Mouse (Mus musculus) limb, embryonic 15.5 days (tissue): ENCODE results near the gene Fam129a. TPM values are rescaled to one million over a fixed set of nuclear protein-coding genes. Genes with fewer than 3 reads are reported as not detected.
A peak's percentile ranks its signal among the peaks of the same experiment; 100 is the strongest.

ENCODE experiments used
- ATAC-seq: fragments of 200-750 bp; cut with Nextera tagmentation; 2 replicates; pipeline ENCODE4 v1.8.0; 2017; ENCODE audit warnings: low read depth, moderate TSS enrichment; ENCODE audit not compliant: insufficient number of reproducible peaks, low FRiP score, low TSS enrichment
- H3K27ac ChIP-seq: fragments of 300-500 bp; sonication (generic); 2 replicates; pipeline ENCODE4 v1.5.1; 2015; ENCODE audit warnings: moderate library complexity, mild to moderate bottlenecking, inconsistent platforms
- H3K27me3 ChIP-seq: fragments of 300-500 bp; sonication (generic); 2 replicates; pipeline ENCODE4 v1.6.1; 2015; ENCODE audit warnings: inconsistent platforms
- H3K36me3 ChIP-seq: fragments of 300-500 bp; sonication (generic); 2 replicates; pipeline ENCODE4 v1.6.1; 2015; ENCODE audit warnings: inconsistent platforms
- H3K4me1 ChIP-seq: fragments of 300-500 bp; sonication (generic); 2 replicates; pipeline ENCODE4 v1.6.1; 2015; ENCODE audit warnings: inconsistent platforms
- H3K4me2 ChIP-seq: fragments of 300-500 bp; sonication (generic); 2 replicates; pipeline ENCODE4 v1.6.1; 2015; ENCODE audit warnings: mild to moderate bottlenecking, inconsistent platforms
- H3K4me3 ChIP-seq: fragments of 300-500 bp; sonication (generic); 2 replicates; pipeline ENCODE4 v1.5.1; 2015; ENCODE audit warnings: mild to moderate bottlenecking, inconsistent platforms
- H3K9ac ChIP-seq: fragments of 300-500 bp; sonication (generic); 2 replicates; pipeline ENCODE4 v1.6.1; 2015; ENCODE audit warnings: inconsistent platforms
- H3K9me3 ChIP-seq: fragments of 300-500 bp; sonication (generic); 2 replicates; pipeline ENCODE4 v1.6.1; 2016; ENCODE audit warnings: inconsistent platforms
- WGBS: fragments of 180-500 bp; shearing (Covaris S2); methylation state at CpG from one replicate; pipeline ENCODE4 v1.1.7; 2015; 5-methylcytosine and 5-hydroxymethylcytosine counted together
- polyA plus RNA-seq: library from polyadenylated mRNA; unstranded; fragments of >200 nt; fragmentation: Nextera tagmentation; extraction: Ambion mirVana; gene quantifications from 2 replicates; pipeline ENCODE4 v1.2.1, GENCODE M21; 2015

Gene Fam129a
- polyA plus RNA-seq, 1 experiment from 2014 or later, result 24.2 TPM

GRCm38 (mm10) chr1:151564377-151564776, 6.6 kb upstream of the Fam129a start:
- Histone ChIP-seq H3K4me1 (no peaks in the 10 kb centered on the region), H3K27me3 (no peaks in the 10 kb centered on the region), H3K4me2 (no peak overlapping the region), H3K27ac (no peak overlapping the region), H3K9ac (no peak overlapping the region), H3K36me3 (no peaks in the 10 kb centered on the region), H3K9me3 (no peaks in the 10 kb centered on the region), H3K4me3 (no peak overlapping the region)
- ATAC-seq, result no peak
- 10% methylated on average over 12 of the region's 12 CpGs for WGBS

GRCm38 (mm10) chr1:151568682-151569081, 2.3 kb upstream of the Fam129a start:
- H3K4me1 ChIP-seq, result peaks cover 15% of the 10 kb centered on the region
- no peak overlapping the region for H3K27ac ChIP-seq
- no peak overlapping the region for H3K4me3 ChIP-seq
- no peaks in the 10 kb centered on the region for H3K36me3 ChIP-seq
- H3K4me2 ChIP-seq, result no peak overlapping the region
- WGBS, result 64% methylated on average over 7 of the region's 7 CpGs
- no peak for ATAC-seq
- no peak overlapping the region for H3K9ac ChIP-seq
- H3K27me3 ChIP-seq, result peaks cover 7% of the 10 kb centered on the region; the same call in 1 of the 2 replicates
- no peaks in the 10 kb centered on the region for H3K9me3 ChIP-seq

- Histone ChIP-seq H3K4me1 (peaks cover 18% of the 10 kb centered on the region), H3K9ac (peak overlapping the region; percentile 54), H3K4me2 (peak overlapping the region; percentile 91), H3K4me3 (peak overlapping the region; percentile 57), H3K36me3 (no peaks in the 10 kb centered on the region), H3K9me3 (no peaks in the 10 kb centered on the region), H3K27me3 (peaks cover 7% of the 10 kb centered on the region; the same call in 1 of the 2 replicates), H3K27ac (peak overlapping the region; percentile 72)
- WGBS, result 25% methylated on average over 10 of the region's 10 CpGs
- ATAC-seq, result no peak
These were observed 1.0 kb downstream of the Fam129a start for GRCm38 (mm10) chr1:151571838-151572578.

GRCm38 (mm10) chr1:151572601-151573320, 1.8 kb downstream of the Fam129a start:
- no peak for ATAC-seq
- no peaks in the 10 kb centered on the region for H3K9me3 ChIP-seq
- H3K36me3 ChIP-seq, result no peaks in the 10 kb centered on the region
- no peak overlapping the region for H3K9ac ChIP-seq
- peak overlapping the region; percentile 54; the same call in 1 of the 2 replicates for H3K27ac ChIP-seq
- 64% methylated on average over 7 of the region's 7 CpGs for WGBS
- H3K4me3 ChIP-seq, result peak overlapping the region; percentile 57
- peak overlapping the region; percentile 91 for H3K4me2 ChIP-seq
- peaks cover 7% of the 10 kb centered on the region; the same call in 1 of the 2 replicates for H3K27me3 ChIP-seq
- H3K4me1 ChIP-seq, result peaks cover 18% of the 10 kb centered on the region

GRCm38 (mm10) chr1:151580200-151580982, 9.4 kb downstream of the Fam129a start:
- H3K27ac ChIP-seq, result peak overlapping the region; percentile 85
- H3K9me3 ChIP-seq, result no peaks in the 10 kb centered on the region
- no peaks in the 10 kb centered on the region for H3K27me3 ChIP-seq
- peaks cover 23% of the 10 kb centered on the region for H3K4me1 ChIP-seq
- no peaks in the 10 kb centered on the region for H3K36me3 ChIP-seq
- H3K4me3 ChIP-seq, result no peak overlapping the region
- 28% methylated on average over 8 of the region's 8 CpGs for WGBS
- peak; percentile 78; the same call in 1 of the 2 replicates for ATAC-seq
- H3K4me2 ChIP-seq, result no peak overlapping the region
- H3K9ac ChIP-seq, result no peak overlapping the region

- WGBS, result 57% methylated on average over 6 of the region's 6 CpGs
- peak overlapping the region; percentile 85 for H3K27ac ChIP-seq
These were observed 10.5 kb downstream of the Fam129a start for GRCm38 (mm10) chr1:151581454-151581853.

GRCm38 (mm10) chr1:151581977-151582376, 11.0 kb downstream of the Fam129a start:
- Histone ChIP-seq H3K27me3 (no peaks in the 10 kb centered on the region), H3K9me3 (no peaks in the 10 kb centered on the region), H3K4me2 (no peak overlapping the region), H3K4me1 (peaks cover 23% of the 10 kb centered on the region), H3K4me3 (no peak overlapping the region), H3K36me3 (no peaks in the 10 kb centered on the region), H3K27ac (peak overlapping the region; percentile 85; the same call in 1 of the 2 replicates), H3K9ac (no peak overlapping the region)
- WGBS, result 80% methylated on average over 4 of the region's 4 CpGs
- no peak for ATAC-seq

More at GRCm38 (mm10) chr1:151581454-151581853, 10.5 kb downstream of the Fam129a start:
- no peak overlapping the region for H3K9ac ChIP-seq
- H3K4me1 ChIP-seq, result peaks cover 23% of the 10 kb centered on the region
- H3K9me3 ChIP-seq, result no peaks in the 10 kb centered on the region
- H3K36me3 ChIP-seq, result no peaks in the 10 kb centered on the region
- H3K4me2 ChIP-seq, result no peak overlapping the region
- H3K27me3 ChIP-seq, result no peaks in the 10 kb centered on the region
- H3K4me3 ChIP-seq, result no peak overlapping the region
- no peak for ATAC-seq

- ATAC-seq, result no peak
- Histone ChIP-seq H3K9ac (no peak overlapping the region), H3K36me3 (no peaks in the 10 kb centered on the region), H3K4me3 (no peak overlapping the region), H3K4me1 (peaks cover 23% of the 10 kb centered on the region), H3K9me3 (no peaks in the 10 kb centered on the region), H3K27ac (no peak overlapping the region), H3K4me2 (no peak overlapping the region), H3K27me3 (no peaks in the 10 kb centered on the region)
- 46% methylated on average over 8 of the region's 8 CpGs for WGBS
These were observed 12.6 kb downstream of the Fam129a start for GRCm38 (mm10) chr1:151583457-151584181.

GRCm38 (mm10) chr1:151584182-151584471, 13.1 kb downstream of the Fam129a start:
- H3K4me1 ChIP-seq, result peaks cover 23% of the 10 kb centered on the region
- no peak overlapping the region for H3K4me3 ChIP-seq
- no peak overlapping the region for H3K4me2 ChIP-seq
- no peaks in the 10 kb centered on the region for H3K9me3 ChIP-seq
- no peak for ATAC-seq
- no peak overlapping the region for H3K9ac ChIP-seq
- H3K27me3 ChIP-seq, result no peaks in the 10 kb centered on the region
- WGBS, result 72% methylated on average over 1 of the region's 1 CpGs
- no peaks in the 10 kb centered on the region for H3K36me3 ChIP-seq
- H3K27ac ChIP-seq, result no peak overlapping the region

- H3K27ac ChIP-seq, result no peak overlapping the region
- peaks cover 23% of the 10 kb centered on the region for H3K4me1 ChIP-seq
- H3K9me3 ChIP-seq, result no peaks in the 10 kb centered on the region
- H3K4me3 ChIP-seq, result no peak overlapping the region
- no peaks in the 10 kb centered on the region for H3K27me3 ChIP-seq
- H3K9ac ChIP-seq, result no peak overlapping the region
- H3K4me2 ChIP-seq, result no peak overlapping the region
- 81% methylated on average over 11 of the region's 11 CpGs for WGBS
- H3K36me3 ChIP-seq, result no peaks in the 10 kb centered on the region
- ATAC-seq, result no peak
These were observed 13.7 kb downstream of the Fam129a start for GRCm38 (mm10) chr1:151584565-151585216.

- peaks cover 19% of the 10 kb centered on the region for H3K4me1 ChIP-seq
- no peak overlapping the region for H3K9ac ChIP-seq
- H3K27me3 ChIP-seq, result no peaks in the 10 kb centered on the region
- no peaks in the 10 kb centered on the region for H3K36me3 ChIP-seq
- 69% methylated on average over 4 of the region's 4 CpGs for WGBS
- H3K9me3 ChIP-seq, result no peaks in the 10 kb centered on the region
- no peak overlapping the region for H3K27ac ChIP-seq
- no peak for ATAC-seq
- no peak overlapping the region for H3K4me3 ChIP-seq
- no peak overlapping the region for H3K4me2 ChIP-seq
These were observed 14.7 kb downstream of the Fam129a start for GRCm38 (mm10) chr1:151585647-151586046.
